14 mouse cellular contexts compared by ENCODE assay signal in the genomic region with DNA sequence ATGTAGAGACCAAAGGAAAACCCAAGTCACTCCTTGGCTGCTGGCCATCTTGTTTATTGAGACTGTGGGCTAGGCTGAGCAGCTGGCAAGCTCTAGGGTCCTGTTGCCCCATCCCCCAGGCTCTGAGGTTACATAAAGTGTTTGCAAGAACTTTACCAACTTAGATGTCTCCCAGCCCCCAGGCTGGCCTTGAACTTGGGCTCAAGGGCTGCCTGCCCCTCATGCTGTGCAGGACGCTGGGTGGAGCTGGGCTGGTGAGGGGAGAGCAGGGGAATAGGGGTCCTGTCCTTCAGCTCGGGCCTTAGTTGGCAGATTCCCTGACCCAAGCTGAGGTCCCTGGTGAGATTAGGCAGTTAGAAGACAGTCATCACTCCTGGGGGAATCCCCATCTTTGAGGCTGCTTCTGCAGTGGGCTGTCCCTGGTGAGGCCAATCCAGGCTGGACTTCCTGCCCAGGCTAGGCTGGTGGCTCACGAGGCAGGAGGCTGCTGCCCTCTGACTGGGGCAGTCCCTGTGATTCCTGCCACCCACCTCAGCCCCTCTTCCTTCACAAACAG. TPM values are rescaled to one million over a fixed set of nuclear protein-coding genes. Genes with fewer than 3 reads are reported as not detected.
DNase-seq lines count a peak whose midpoint lies in the region; ATAC-seq lines count a peak whose summit lies in the region.
"Had no signal": no experiment of that assay in that cellular context is flagged by ENCODE, and none has a peak within 500 bp of the region (broad histone marks: within the 10 kb centered on the region; RNA-seq: fewer than 3 reads in every experiment).

No protein-coding gene starts in this region.

- peak; percentile 83 for DNase-seq in 3T3-L1 (ENCODE audit: low read depth, low spot score)
- peak; percentile 54 for DNase-seq in Muller cell, postnatal 12 days (ENCODE audit: inconsistent ontology term)
- DNase-seq in induced T-regulatory cell, adult 2 months (ENCODE audit: low read depth): peak; percentile 71
- no peak for DNase-seq in thymus, postnatal 10 days (ENCODE audit: low spot score in 2 of 2)
- DNase-seq in layer of hippocampus, adult 18-20 months (ENCODE audit: low spot score in 2 of 2): no peak
- DNase-seq in spleen, adult 18-20 months: no peak
- DNase-seq: cerebellum, adult 11 months; heart, adult 2 months; kidney, adult 9 months; thymus, postnatal 4 days had no signal

- 0 out of 2 replicates have a peak overlapping the region, but pooled peaks have one; percentile 34 for H3K27ac ChIP-seq in hindbrain, embryonic 16.5 days (ENCODE audit: low read depth, low read length)
- no peak overlapping the region for H3K27ac ChIP-seq in hindbrain, embryonic 13.5 days
- H3K27ac ChIP-seq: heart, adult 2 months; limb, embryonic 15.5 days had no signal

- H3K9me3 ChIP-seq in hindbrain, embryonic 16.5 days (ENCODE audit: control insufficient read depth, low read length): no peaks in the 10 kb centered on the region
- H3K9me3 ChIP-seq in hindbrain, embryonic 13.5 days: peaks cover 5% of the 10 kb centered on the region; the same call in 1 of the 2 replicates
- H3K9me3 ChIP-seq: limb, embryonic 15.5 days had no signal

- H3K9ac ChIP-seq in hindbrain, embryonic 16.5 days (ENCODE audit: low read depth, low read length): no peak overlapping the region
- no peak overlapping the region for H3K9ac ChIP-seq in hindbrain, embryonic 13.5 days
- H3K9ac ChIP-seq: limb, embryonic 15.5 days had no signal

- no peak; the same call in 1 of the 2 replicates for ATAC-seq in hindbrain, embryonic 16.5 days
- ATAC-seq in hindbrain, embryonic 13.5 days (ENCODE audit: low FRiP score): no peak

- H3K4me1 ChIP-seq in hindbrain, embryonic 16.5 days (ENCODE audit: control insufficient read depth, insufficient read depth, low read depth, low read length): peaks cover 7% of the 10 kb centered on the region
- H3K4me1 ChIP-seq in hindbrain, embryonic 13.5 days (replicated peaks): peaks cover 17% of the 10 kb centered on the region

- no peaks in the 10 kb centered on the region for H3K36me3 ChIP-seq in hindbrain, embryonic 16.5 days (ENCODE audit: control insufficient read depth, insufficient read depth, low read length)
- no peaks in the 10 kb centered on the region for H3K36me3 ChIP-seq in hindbrain, embryonic 13.5 days
- H3K36me3 ChIP-seq: limb, embryonic 15.5 days had no signal

- H3K4me3 ChIP-seq in hindbrain, embryonic 16.5 days (ENCODE audit: low read length): no peak overlapping the region
- no peak overlapping the region for H3K4me3 ChIP-seq in hindbrain, embryonic 13.5 days
- H3K4me3 ChIP-seq: erythroblast, embryonic 14.5 days; heart, adult 2 months; limb, embryonic 15.5 days had no signal

- WGBS in hindbrain, embryonic 16.5 days: 60% methylated on average over 3 of the region's 3 CpGs
- WGBS in hindbrain, embryonic 13.5 days: 70% methylated on average over 3 of the region's 3 CpGs

- H3K4me2 ChIP-seq in hindbrain, embryonic 16.5 days (ENCODE audit: low read length): no peak overlapping the region
- no peak overlapping the region for H3K4me2 ChIP-seq in hindbrain, embryonic 13.5 days
- H3K4me2 ChIP-seq: limb, embryonic 15.5 days had no signal

- H3K27me3 ChIP-seq in hindbrain, embryonic 16.5 days (replicated peaks; ENCODE audit: control insufficient read depth, insufficient read depth, low read length): no peaks in the 10 kb centered on the region
- H3K27me3 ChIP-seq in hindbrain, embryonic 13.5 days: no peaks in the 10 kb centered on the region
- H3K27me3 ChIP-seq: limb, embryonic 15.5 days had no signal

RNA-seq across cellular contexts. Expression of gene Gadd45b, which starts 37.3 kb away (rescaled TPM):
- 8.0 and 9.0 TPM in 2 replicates for polyA plus RNA-seq in hindbrain, embryonic 16.5 days (2015; fragmentation: Nextera tagmentation; extraction: Ambion mirVana)
- 8.0 and 8.1 TPM in 2 replicates for polyA plus RNA-seq in hindbrain, embryonic 13.5 days (2015; fragmentation: Nextera tagmentation; extraction: Ambion mirVana)
- 10 to 100 TPM; 24.9 to 28.1 TPM for total RNA-seq in layer of hippocampus, adult 18-20 months (2021)

RNA-seq across cellular contexts. Expression of gene Gng7, which starts 47.6 kb away (rescaled TPM):
- 25.4 and 27.0 TPM in 2 replicates for polyA plus RNA-seq in hindbrain, embryonic 16.5 days (2015; fragmentation: Nextera tagmentation; extraction: Ambion mirVana)
- 13.4 and 13.5 TPM in 2 replicates for polyA plus RNA-seq in hindbrain, embryonic 13.5 days (2015; fragmentation: Nextera tagmentation; extraction: Ambion mirVana)
- 100 to 1,000 TPM; 166 to 173 TPM for total RNA-seq in layer of hippocampus, adult 18-20 months (2021)
- polyA plus RNA-seq: erythroblast, embryonic 14.5 days had no signal

RNA-seq across cellular contexts. Expression of gene Lmnb2, which starts 49.1 kb away (rescaled TPM):
- 36.6 and 41.9 TPM in 2 replicates for polyA plus RNA-seq in hindbrain, embryonic 16.5 days (2015; fragmentation: Nextera tagmentation; extraction: Ambion mirVana)
- 41.5 and 43.9 TPM in 2 replicates for polyA plus RNA-seq in hindbrain, embryonic 13.5 days (2015; fragmentation: Nextera tagmentation; extraction: Ambion mirVana)
- 10 to 100 TPM; 19.5 to 22.3 TPM for total RNA-seq in layer of hippocampus, adult 18-20 months (2021)

RNA-seq across cellular contexts. Expression of gene Diras1, which starts 58.3 kb away (rescaled TPM):
- 74.4 and 81.7 TPM in 2 replicates for polyA plus RNA-seq in hindbrain, embryonic 16.5 days (2015; fragmentation: Nextera tagmentation; extraction: Ambion mirVana)
- polyA plus RNA-seq in hindbrain, embryonic 13.5 days (2015; fragmentation: Nextera tagmentation; extraction: Ambion mirVana): 37.5 and 40.2 TPM in 2 replicates
- total RNA-seq in layer of hippocampus, adult 18-20 months (2021): 10 to 100 TPM; 96.6 to 98.2 TPM
- total RNA-seq: heart, adult 2 months had no signal
- polyA plus RNA-seq: erythroblast, embryonic 14.5 days had no signal

Comparison
In these comparisons a context has a peak if more than half of its experiments do, and no peak if none do; other contexts are left out.
1. DNase-seq: peak in 3T3-L1 (single experiment), Muller cell, postnatal 12 days (single experiment) and induced T-regulatory cell, adult 2 months (single experiment); none in thymus, postnatal 10 days (0 of 2), layer of hippocampus, adult 18-20 months (0 of 2) and spleen, adult 18-20 months (0 of 2).